Mouse (Mus musculus): ENCODE results near the gene Schip1.

GRCm38 (mm10) chr3:68674721-68675120 is 610.1 kb downstream of the Schip1 start:
- TF ChIP-seq POLR2A (IDR thresholded peaks at IDR 0.05; ENCODE audit: control insufficient read depth, low read depth, low read length) (no peak), CTCF (IDR thresholded peaks at IDR 0.05; ENCODE audit: control insufficient read depth, insufficient read depth, insufficient replicate concordance, low read depth, low read length) (no peak)

Data from testis, adult 2 months (tissue).